Mouse (Mus musculus) testis, postnatal 10 days (tissue): ENCODE measurements at regions not wholly inside any gene's neighbourhood (a gene's known extent, or its start where the extent isn't known, plus 50 kb on each side); places are given as distances from the start of the nearest gene placed in this dataset.

Source experiments
- DNase-seq: peaks from one replicate; pipeline ENCODE4 v3.0.0; 2021; ENCODE audit warnings: low spot score

DNA sequence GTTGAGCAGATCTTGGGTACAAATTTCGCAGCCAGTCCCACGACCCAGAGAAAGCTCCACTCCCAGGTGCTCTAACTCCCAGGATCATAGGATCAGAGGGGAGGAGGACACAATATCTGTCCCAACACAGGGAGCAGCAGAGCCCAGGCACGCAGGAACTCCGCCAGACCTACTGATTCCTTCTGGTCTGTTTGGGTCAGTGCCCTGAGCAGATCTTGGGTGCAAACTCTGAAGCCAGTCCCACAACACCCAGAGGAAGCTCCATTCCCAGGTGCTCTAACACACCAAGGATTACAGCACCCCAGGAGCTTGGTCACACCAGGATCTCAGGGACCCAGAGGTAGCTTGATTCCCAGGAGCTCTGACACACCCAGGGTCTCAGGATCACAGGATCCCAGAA is 110.2 kb upstream of the Ankrd55 start:
- DNase-seq: no peak

DNA sequence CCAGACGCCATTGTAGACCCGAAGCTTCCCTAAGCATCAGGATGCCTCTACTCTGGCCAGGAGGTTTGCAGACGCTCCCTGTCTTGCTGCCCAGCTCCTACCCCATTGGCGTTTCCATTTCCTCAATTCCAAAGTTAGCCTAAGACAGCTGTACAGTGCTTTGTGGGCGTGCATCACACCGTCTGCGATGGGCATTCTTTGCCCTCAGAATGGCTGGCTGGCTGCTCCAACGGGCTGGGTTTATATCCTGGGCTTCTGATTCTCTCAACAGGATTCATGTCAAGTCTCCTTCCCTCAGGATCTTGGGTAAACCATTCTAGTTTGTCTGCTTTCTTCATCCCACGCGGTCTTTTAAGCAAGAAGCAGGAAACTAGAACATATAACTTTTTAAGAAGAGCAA is 104.3 kb upstream of the Ankrd55 start:
- DNase-seq: no peak

DNA sequence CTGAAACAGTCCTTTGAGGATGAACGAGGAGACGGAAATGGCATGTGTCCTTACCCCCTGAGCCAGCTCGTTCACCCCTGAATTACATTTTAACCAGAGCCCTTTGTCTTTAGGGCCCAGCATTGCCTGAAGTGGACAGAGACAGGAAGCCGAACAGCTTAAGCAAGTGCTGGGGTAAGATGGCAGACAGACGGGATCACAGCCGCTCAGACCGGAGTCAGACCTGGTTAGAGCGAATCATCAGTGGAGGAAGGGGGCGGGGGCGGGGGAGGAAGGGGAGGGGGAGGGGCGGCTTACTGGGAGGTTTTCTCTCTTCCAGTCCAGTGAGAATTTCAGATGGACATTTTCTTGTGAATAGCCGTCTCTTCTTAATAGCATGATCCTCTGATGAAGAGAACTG is 103.1 kb upstream of the Ankrd55 start:
- DNase-seq: no peak

DNA sequence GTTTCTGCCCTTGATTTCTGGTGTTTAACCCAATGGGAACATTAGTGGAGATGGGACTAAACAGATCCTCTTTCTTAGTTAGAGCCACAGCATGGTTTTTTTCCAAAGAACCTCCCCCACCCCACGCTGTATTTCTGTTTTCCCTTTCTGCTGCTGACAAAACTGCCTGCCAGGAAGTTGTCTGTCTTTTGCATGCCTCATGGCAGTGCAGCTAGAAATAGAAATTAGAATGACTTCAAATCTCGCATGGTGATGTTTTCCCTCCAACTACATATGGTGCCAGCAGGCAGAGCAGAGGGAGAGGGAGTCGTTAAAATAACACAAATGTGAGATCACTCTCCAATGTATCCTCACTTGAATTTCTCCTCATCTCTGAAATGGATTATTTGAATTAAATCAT is 101.0 kb upstream of the Ankrd55 start:
- no peak for DNase-seq

GRCm38 (mm10) chr13:112188313-112188712 is 99.9 kb upstream of the Ankrd55 start:
- DNase-seq: peak; percentile 70

DNA sequence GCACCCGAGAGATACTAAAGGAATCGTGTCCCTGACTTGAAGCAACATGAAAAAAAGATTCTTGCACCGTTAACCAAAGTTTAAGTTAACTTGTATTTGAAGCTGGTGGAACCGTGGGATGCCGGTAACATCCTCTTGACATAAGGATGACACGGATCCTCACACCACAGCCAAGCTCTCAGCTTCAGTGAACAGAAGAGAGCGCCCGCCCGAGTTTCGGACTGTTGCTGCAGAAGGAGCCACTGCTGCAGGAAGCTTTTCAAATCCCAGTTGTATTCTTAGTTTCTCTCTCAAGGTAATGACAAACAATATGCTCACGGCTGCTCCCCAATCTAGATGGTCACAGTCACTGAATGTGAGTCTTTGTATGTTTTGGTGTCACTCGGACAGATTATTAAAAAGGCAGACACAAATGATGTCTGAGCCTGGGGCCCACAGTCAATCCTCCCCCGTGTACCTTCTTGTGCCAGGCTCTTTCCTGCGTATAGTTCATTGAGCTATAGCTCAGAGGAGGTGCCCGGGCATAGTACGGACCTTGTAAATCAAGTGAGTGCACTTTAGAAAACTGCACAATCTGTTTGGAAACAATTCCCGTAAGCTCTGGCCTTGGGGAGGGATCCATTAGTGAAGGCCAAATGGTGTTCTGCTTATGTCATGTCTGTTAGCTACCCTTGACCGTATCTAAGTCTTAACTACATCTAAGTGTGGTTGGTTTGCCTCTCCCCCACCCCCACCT is 99.3 kb upstream of the Ankrd55 start:
- DNase-seq: no peak

- no peak for DNase-seq
Observed at GRCm38 (mm10) chr13:112189605-112190004, 98.6 kb upstream of the Ankrd55 start.

DNA sequence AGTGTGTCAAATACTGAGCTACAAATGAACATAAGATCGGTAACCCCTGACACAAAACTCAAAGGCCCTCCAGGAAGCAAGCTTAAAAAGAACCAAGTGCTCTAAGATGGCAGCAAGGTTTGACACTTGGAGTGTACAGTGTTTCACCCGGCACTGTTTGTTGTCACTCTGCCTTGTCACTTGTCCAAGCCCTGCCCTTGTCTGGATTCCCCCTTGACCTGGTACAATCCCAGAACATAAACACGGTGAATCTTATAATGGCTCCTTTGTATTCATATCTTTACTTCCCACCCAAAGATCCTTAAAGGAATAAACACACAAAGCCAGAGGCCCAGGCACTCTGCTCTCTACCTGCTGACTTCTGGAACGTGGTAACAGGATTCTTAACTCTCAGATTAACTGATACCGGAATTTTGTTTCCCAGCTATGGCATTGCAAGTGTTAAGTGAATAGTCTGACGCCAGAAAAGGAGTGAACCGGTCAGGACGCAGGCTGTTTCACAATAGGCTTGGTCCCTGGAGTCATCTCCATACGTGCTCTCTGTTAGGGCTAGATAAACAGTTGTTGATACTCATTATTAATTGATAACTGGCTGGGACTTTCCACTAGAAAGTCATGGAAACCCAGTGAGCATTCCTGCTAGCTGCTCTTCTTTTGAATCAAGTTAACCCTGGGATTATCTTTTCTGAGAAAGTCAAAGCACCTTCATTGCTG is 95.9 kb upstream of the Ankrd55 start:
- DNase-seq: no peak

GRCm38 (mm10) chr13:112193676-112194075 is 94.6 kb upstream of the Ankrd55 start:
- DNase-seq: no peak

GRCm38 (mm10) chr13:112194991-112195390 is 93.3 kb upstream of the Ankrd55 start:
- DNase-seq: no peak

GRCm38 (mm10) chr13:112196789-112197188 is 91.5 kb upstream of the Ankrd55 start:
- DNase-seq: peak; percentile 87

DNA sequence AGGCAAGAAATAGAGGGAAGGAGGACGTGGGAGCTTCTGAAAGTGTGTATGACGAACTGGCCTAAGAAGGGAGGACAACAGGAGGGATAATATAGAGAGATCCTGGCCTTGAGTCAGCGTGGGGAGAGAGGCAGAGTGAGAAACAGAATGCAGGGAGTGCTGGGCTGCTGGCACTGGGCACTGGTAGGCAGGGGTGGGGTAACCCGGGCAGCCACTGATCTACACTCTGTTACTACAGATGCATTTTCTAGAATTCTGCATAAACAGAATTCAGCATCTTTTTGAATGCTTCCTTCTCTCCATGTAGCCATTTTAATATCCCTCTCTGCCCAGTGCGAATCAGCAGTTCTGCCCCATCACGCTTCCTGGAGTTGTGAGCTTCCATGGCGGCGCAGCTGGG is 84.5 kb upstream of the Ankrd55 start:
- no peak for DNase-seq

GRCm38 (mm10) chr13:112204204-112204603 is 84.0 kb upstream of the Ankrd55 start:
- DNase-seq: peak; percentile 67

- no peak for DNase-seq
Observed at GRCm38 (mm10) chr13:112204813-112205212, 83.4 kb upstream of the Ankrd55 start.

DNA sequence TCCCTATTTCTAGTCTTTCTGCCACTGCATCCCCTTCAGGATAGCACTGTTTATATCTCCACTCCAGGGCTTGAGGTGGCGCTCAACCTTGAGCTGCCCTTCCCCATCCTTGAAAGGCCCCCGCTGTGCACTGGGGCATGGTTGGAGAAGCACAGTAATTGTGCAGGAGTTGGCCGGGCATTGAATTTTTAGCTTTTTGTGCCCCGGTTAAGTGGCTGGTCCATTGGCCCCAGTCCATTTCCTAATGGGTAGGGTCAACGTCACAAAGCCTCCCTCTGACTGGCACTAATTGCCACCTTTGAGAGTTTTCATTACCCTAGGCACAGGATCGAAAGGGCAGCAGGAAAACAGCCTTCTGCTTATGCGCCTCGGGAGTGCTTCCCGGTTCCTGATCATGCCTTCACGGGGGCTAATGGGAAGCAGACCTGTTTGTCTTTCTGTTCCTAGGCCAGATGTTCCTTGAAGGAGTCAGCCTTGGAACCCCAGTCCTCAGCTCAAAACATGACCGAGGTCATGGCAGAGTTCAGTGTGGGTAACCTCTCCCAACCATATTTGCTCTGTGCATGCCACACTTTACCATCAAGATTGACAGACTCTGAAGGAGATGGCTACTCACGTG is 80.5 kb upstream of the Ankrd55 start:
- no peak for DNase-seq

GRCm38 (mm10) chr13:112211841-112212240 is 76.4 kb upstream of the Ankrd55 start:
- no peak for DNase-seq

DNA sequence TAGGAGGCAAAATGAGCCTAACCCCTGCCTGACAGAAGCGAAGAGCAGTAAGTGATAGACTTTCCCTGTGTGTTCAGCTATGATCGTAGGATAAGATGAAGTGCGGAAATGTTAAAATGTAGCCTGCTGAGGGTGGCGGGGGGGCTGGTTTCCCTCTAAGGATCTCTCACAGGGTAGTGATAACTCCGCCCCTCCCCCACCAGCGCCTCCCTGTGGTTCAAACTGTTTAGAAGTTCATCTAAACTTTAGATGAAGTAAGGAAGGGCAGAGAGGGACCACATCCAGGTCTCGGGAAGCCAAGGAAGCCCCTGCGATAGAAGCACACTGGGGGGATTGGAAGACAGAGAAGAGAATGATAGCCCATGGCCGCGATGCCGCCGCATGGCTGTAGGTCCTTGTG is 75.9 kb upstream of the Ankrd55 start:
- DNase-seq: peak; percentile 69

DNA sequence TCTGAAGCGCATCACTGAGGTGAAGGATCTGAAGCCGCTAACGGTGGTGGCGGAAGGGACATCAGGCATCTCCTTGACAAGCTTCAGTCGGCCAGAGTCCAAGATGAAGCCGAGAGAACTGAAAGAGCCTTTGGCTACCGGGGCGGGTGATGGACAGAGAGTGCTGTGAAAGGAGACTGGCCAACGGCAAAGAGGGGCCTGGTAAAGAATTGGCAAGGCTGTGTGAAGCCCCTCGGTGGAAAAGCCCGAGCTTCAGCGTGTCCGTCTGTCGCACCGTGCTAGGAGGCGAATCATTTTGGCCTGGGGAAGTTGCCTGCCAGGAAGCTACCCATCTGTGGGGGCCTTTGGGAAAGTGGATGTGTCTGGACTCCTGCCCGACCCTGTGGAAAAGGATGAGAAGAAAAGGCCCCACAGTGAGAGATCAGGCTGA is 74.6 kb upstream of the Ankrd55 start:
- DNase-seq: no peak

GRCm38 (mm10) chr13:112216084-112216483 is 72.2 kb upstream of the Ankrd55 start:
- no peak for DNase-seq

- DNase-seq: no peak
Observed at GRCm38 (mm10) chr13:112218389-112218788, 69.9 kb upstream of the Ankrd55 start.

DNA sequence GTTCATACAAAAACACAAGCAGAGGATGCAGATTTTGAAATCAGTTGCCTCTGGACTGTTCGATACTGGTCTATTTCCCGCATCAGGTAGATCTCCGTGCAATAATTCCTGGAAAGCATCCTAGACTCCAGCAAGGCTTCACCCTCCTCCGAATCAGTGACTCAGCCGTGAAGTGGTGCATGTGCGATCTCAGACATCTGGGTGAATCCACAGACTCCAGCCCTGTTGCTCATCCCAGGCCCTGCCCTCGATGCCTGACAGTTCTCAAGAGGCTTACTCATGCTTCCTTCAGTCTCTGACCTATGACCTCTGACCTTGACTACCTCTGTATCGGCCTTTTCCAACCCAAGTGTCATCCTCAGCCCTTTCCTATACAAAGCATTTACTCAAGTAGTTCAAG is 68.1 kb upstream of the Ankrd55 start:
- no peak for DNase-seq

DNA sequence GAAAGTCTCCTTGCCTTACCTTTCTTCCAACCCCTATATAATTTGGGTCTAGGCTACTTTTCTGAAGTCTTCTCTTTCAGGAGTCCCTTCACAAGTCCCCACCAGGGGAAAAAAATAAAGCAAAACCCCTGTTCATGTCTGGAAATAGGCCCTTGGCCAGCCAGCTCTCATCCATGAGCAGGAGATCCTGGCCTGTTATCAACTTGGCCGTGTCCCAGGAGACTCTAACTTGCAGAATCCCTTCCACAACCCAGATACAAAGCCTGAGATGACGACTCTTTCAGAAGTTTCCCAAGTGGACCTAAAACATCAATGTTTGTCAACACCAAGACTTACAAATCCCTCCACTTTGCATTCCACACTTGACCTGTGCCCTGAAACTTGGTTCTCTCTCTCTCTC is 64.6 kb upstream of the Ankrd55 start:
- DNase-seq: no peak

DNA sequence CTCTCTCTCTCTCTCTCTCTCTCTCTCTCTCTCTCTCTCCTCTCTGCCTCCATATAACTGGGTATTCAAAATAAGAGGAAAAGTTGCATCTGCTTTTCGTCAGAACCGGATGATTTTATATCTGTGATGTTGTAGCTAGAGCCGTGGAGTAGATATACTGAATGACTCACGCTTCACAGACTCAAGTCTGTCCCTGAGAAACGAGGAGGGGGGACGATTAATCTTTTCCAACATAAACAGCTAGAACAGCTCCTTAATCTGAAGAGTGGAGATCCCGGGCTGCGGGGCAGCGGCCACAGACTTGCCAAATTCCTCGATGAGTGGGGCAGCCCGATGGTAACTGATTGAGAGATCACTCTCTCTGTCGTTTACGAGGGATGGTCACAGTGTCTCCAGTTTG is 60.5 kb upstream of the Ankrd55 start:
- DNase-seq: no peak
